Mouse (Mus musculus): Measurements from ENCODE around the gene Slc25a35. TPM values are rescaled to one million over a fixed set of nuclear protein-coding genes. Genes with fewer than 3 reads are reported as not detected.

The Slc25a35 gene
- total and polyA plus RNA-seq, 3 experiments: 0.83 to 1.6 TPM; not detected in 1

- Histone ChIP-seq H3K27ac (ENCODE audit: insufficient read depth, low read depth) (no peak overlapping the region), H3K4me2 (ENCODE audit: insufficient read depth, low read depth, poor library complexity, severe bottlenecking) (no peak overlapping the region), H3K9ac (ENCODE audit: insufficient read depth, low read depth) (no peak overlapping the region), H3K79me2 (replicated peaks; ENCODE audit: control insufficient read depth, extremely low read depth, insufficient read depth, poor library complexity, severe bottlenecking) (no peaks in the 10 kb centered on the region), H3K27me3 (replicated peaks) (peaks cover 48% of the 10 kb centered on the region), H3K9me3 (replicated peaks; ENCODE audit: low read length) (no peaks in the 10 kb centered on the region), H3K4me3 (replicated peaks in 1 of 3; ENCODE audit: low read depth in 2 of 3, low read length in 2 of 3, poor library complexity in 1 of 3) (no peak overlapping the region), H3K36me3 (replicated peaks in 1 of 2; ENCODE audit: control insufficient read depth in 1 of 2, insufficient read depth in 1 of 2, low read length in 1 of 2) (no peaks in the 10 kb centered on the region), H3K4me1 (ENCODE audit: control insufficient read depth in 1 of 2, insufficient read depth in 2 of 2) (peaks cover 0 to 2% of the 10 kb centered on the region in 2 experiments; a peak in 2 of 4 replicates)
- no peak for TF ChIP-seq NRF1 (IDR thresholded peaks at IDR 0.05; ENCODE audit: low read depth, low read length)
- dilution Hi-C loops (cut with MboI; ENCODE audit: extremely low pct_ligation_motif_present, extremely low pct_unique_long_range_greater_than_20kb, low sequenced_read_pairs): no loop called here
- no peak for DNase-seq (ENCODE audit: extremely low read depth)
- in situ Hi-C loops (cut with MboI; ENCODE audit: low pct_ligation_motif_present, low pct_unique_long_range_greater_than_20kb, low sequenced_read_pairs): no loop called here
Observed at GRCm38 (mm10) chr11:68924749-68925148, 43.2 kb upstream of the Slc25a35 start.

DNA sequence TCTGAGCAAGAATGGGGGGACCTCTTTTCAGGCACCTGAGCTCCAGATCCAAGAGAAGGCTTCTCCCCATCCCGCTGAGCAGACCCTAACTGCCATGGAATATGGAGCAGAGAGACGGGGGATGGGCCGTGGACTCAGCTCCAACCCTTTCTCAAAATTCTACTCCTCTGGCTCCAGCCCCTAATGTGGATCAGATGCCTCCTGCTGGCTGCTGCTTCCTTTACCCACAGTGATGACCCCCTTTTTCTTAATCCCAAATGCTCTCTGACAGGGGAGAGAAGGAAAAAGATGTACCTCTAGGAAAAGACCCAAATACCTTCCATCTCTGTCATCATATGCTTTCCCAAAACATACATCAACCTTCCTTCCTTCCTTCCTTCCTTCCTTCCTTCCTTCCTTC lies 41.0 kb upstream of the Slc25a35 start, which contains the start of gene Odf4:
Gene Odf4 (minus strand): TSS at position 101 of the 400 bp plus-strand sequence.
- DNase-seq (ENCODE audit: extremely low read depth): no peak
- H3K9ac ChIP-seq (ENCODE audit: insufficient read depth, low read depth): no peak within 1 kb of the TSS
- no peaks in the 10 kb centered on the region for H3K79me2 ChIP-seq (replicated peaks; ENCODE audit: control insufficient read depth, extremely low read depth, insufficient read depth, poor library complexity, severe bottlenecking)
- H3K4me2 ChIP-seq (ENCODE audit: insufficient read depth, low read depth, poor library complexity, severe bottlenecking): no peak within 1 kb of the TSS
- in situ Hi-C loops (cut with MboI; ENCODE audit: low pct_ligation_motif_present, low pct_unique_long_range_greater_than_20kb, low sequenced_read_pairs): no loop called here
- H3K4me1 ChIP-seq (ENCODE audit: control insufficient read depth in 1 of 2, insufficient read depth in 2 of 2): no peaks in the 10 kb centered on the region
- no peaks in the 10 kb centered on the region for H3K36me3 ChIP-seq (replicated peaks in 1 of 2; ENCODE audit: control insufficient read depth in 1 of 2, insufficient read depth in 1 of 2, low read length in 1 of 2)
- no peak within 1 kb of the TSS for H3K27ac ChIP-seq (ENCODE audit: insufficient read depth, low read depth)
- no peak within 1 kb of the TSS for H3K4me3 ChIP-seq (replicated peaks in 1 of 3; ENCODE audit: low read depth in 2 of 3, low read length in 2 of 3, poor library complexity in 1 of 3)
- dilution Hi-C loops (cut with MboI; ENCODE audit: extremely low pct_ligation_motif_present, extremely low pct_unique_long_range_greater_than_20kb, low sequenced_read_pairs): no loop called here
- H3K27me3 ChIP-seq (replicated peaks): peaks cover 48% of the 10 kb centered on the region
- TF ChIP-seq CHD2 (IDR thresholded peaks at IDR 0.05; ENCODE audit: low read length) (no peak), SIN3A (IDR thresholded peaks at IDR 0.05; ENCODE audit: low read length) (no peak), USF1 (IDR thresholded peaks at IDR 0.05; ENCODE audit: low read depth, low read length) (no peak), NRF1 (IDR thresholded peaks at IDR 0.05; ENCODE audit: low read depth, low read length) (no peak), IRF4 (IDR thresholded peaks at IDR 0.05; ENCODE audit: low read depth, low read length) (no peak), ZC3H11A (IDR thresholded peaks at IDR 0.05; ENCODE audit: low read depth, low read length) (no peak), CTCF (conservative IDR thresholded peaks at IDR 0.05 in 1 of 2, IDR thresholded peaks at IDR 0.05 in 1 of 2; ENCODE audit: low read depth in 2 of 2, low read length in 2 of 2) (no peak), MYC (IDR thresholded peaks at IDR 0.05; ENCODE audit: low read depth, low read length) (no peak), ZMIZ1 (IDR thresholded peaks at IDR 0.05; ENCODE audit: low read depth, low read length) (no peak)
- H3K9me3 ChIP-seq (replicated peaks; ENCODE audit: low read length): no peaks in the 10 kb centered on the region

- no peak overlapping the region for H3K4me2 ChIP-seq (ENCODE audit: insufficient read depth, low read depth, poor library complexity, severe bottlenecking)
- TF ChIP-seq ZNF384 (IDR thresholded peaks at IDR 0.05; ENCODE audit: low read depth, low read length) (no peak), MAZ (IDR thresholded peaks at IDR 0.05; ENCODE audit: low read depth, low read length) (no peak), MEF2A (IDR thresholded peaks at IDR 0.05; ENCODE audit: borderline replicate concordance, low read depth, low read length) (no peak), UBTF (IDR thresholded peaks at IDR 0.05; ENCODE audit: low read depth, low read length) (no peak), POLR2AphosphoS2 (IDR thresholded peaks at IDR 0.05; ENCODE audit: low read depth, low read length) (no peak), KAT2A (IDR thresholded peaks at IDR 0.05; ENCODE audit: insufficient replicate concordance, low read length) (no peak), USF1 (IDR thresholded peaks at IDR 0.05; ENCODE audit: low read depth, low read length) (no peak), TCF12 (IDR thresholded peaks at IDR 0.05; ENCODE audit: low read depth, low read length) (no peak), PAX5 (IDR thresholded peaks at IDR 0.05; ENCODE audit: low read length) (no peak)
- no peaks in the 10 kb centered on the region for H3K36me3 ChIP-seq (replicated peaks in 1 of 2; ENCODE audit: control insufficient read depth in 1 of 2, insufficient read depth in 1 of 2, low read length in 1 of 2)
- H3K79me2 ChIP-seq (replicated peaks; ENCODE audit: control insufficient read depth, extremely low read depth, insufficient read depth, poor library complexity, severe bottlenecking): no peaks in the 10 kb centered on the region
- in situ Hi-C loops (cut with MboI; ENCODE audit: low pct_ligation_motif_present, low pct_unique_long_range_greater_than_20kb, low sequenced_read_pairs): no loop called here
- dilution Hi-C loops (cut with MboI; ENCODE audit: extremely low pct_ligation_motif_present, extremely low pct_unique_long_range_greater_than_20kb, low sequenced_read_pairs): no loop called here
- no peak overlapping the region for H3K4me3 ChIP-seq (replicated peaks in 1 of 3; ENCODE audit: low read depth in 2 of 3, low read length in 2 of 3, poor library complexity in 1 of 3)
- no peak for DNase-seq (ENCODE audit: extremely low read depth)
- no peak overlapping the region for H3K9ac ChIP-seq (ENCODE audit: insufficient read depth, low read depth)
- H3K4me1 ChIP-seq (ENCODE audit: control insufficient read depth in 1 of 2, insufficient read depth in 2 of 2): peaks cover 5 to 13% of the 10 kb centered on the region in 2 experiments
- no peak overlapping the region for H3K27ac ChIP-seq (ENCODE audit: insufficient read depth, low read depth)
- H3K9me3 ChIP-seq (replicated peaks; ENCODE audit: low read length): no peaks in the 10 kb centered on the region
- H3K27me3 ChIP-seq (replicated peaks): peaks cover 29% of the 10 kb centered on the region
Observed at GRCm38 (mm10) chr11:68929947-68930346, 38.0 kb upstream of the Slc25a35 start.
